Mouse (Mus musculus): ENCODE results near the gene Cer1. TPM values are rescaled to one million over a fixed set of nuclear protein-coding genes. Genes with fewer than 3 reads are reported as not detected.

Cer1 gene
- total RNA-seq, 2 experiments from 2014 or later = not detected

DNA sequence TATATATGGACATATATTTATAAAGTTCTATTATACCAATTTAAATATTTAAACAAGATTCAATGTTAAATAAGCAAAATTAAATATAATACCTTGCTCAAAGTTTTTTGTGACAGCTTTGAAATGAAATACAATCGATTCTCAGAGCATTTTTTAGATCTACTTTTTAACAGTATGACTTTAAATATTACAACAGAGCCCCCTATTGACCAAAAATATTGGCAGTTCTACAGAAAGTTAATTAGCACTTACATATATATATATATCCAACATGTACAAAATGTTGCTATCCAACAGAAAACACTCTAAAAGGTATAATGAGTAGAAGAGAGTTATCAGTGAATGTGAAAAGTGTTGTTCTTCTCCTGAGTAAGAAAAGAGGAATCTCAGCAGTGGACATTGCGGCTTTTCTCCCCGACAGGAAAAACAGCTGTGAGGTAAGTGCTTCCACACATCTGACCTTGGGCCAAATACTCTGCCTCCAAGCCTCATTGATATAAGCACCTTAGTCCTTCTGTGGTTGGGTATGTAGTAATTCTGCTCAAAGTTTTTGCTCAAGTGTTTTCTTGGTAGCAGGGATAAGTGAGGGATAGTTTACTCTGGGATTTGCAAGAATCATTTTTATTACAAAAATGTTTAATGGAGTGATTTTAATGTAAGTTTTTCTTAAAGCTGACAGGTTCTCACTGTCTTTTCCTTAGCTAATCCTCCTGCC is 47.3 kb downstream of the Cer1 start:
- H3K4me3 ChIP-seq = no peak overlapping the region
- no peak for DNase-seq (ENCODE audit: low spot score in 2 of 2)
- no peak overlapping the region for H3K27ac ChIP-seq
- TF ChIP-seq CTCF (conservative IDR thresholded peaks at IDR 0.05) = peak; percentile 74

Other genes with a start within 250 kb of the Cer1 start
- gene Nfib, start 179.4 kb downstream of the Cer1 start, total RNA-seq (2021) = 100 to 1,000 TPM; 174 to 186 TPM
- 10 to 100 TPM; 45.6 to 45.7 TPM for gene Zdhhc21, start 25.2 kb downstream of the Cer1 start, total RNA-seq (2021)
- gene Frem1, start 167.2 kb upstream of the Cer1 start, total RNA-seq (2021) = 1 to 10 TPM; 2.2 to 2.6 TPM